Mouse (Mus musculus): ENCODE measurements around the gene Grin2a. TPM values are rescaled to one million over a fixed set of nuclear protein-coding genes. Genes with fewer than 3 reads are reported as not detected.

Grin2a gene
- polyA plus RNA-seq, 1 experiment from 2014 or later = not detected

DNA sequence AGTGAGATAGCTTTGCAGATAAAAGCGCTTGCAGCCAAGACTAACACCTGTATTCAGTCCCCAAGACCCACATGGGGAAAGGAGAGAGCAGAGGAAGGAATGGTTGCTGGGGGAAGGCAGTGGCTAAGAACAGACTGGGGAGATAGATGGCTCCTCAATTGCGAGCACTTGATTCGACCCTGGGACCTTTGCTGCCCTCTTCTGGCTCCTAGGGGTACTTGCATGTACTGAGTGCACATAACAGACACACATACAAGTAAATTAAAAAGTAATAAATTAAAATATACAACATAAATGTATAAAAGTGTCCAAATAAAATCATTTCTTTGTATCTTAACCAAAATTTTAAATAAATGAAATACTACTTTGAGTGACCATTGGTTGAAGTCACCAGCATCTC lies 129.7 kb downstream of the Grin2a start:
- H3K36me3 ChIP-seq (ENCODE audit: control insufficient read depth, insufficient read depth) = no peaks in the 10 kb centered on the region
- no peaks in the 10 kb centered on the region for H3K4me1 ChIP-seq (ENCODE audit: control insufficient read depth, low read depth, low read length)
- H3K4me2 ChIP-seq (ENCODE audit: low read depth, low read length) = no peak overlapping the region
- WGBS (ENCODE audit: insufficient replicate concordance) = 54% methylated on average over 3 of the region's 3 CpGs
- H3K9ac ChIP-seq (ENCODE audit: low read depth, low read length) = no peak overlapping the region
- H3K9me3 ChIP-seq (replicated peaks; ENCODE audit: control insufficient read depth, low read length) = no peaks in the 10 kb centered on the region
- H3K27me3 ChIP-seq (ENCODE audit: control insufficient read depth, insufficient read depth, low read depth, low read length) = no peaks in the 10 kb centered on the region
- ATAC-seq (ENCODE audit: low read depth) = no peak
- H3K4me3 ChIP-seq (ENCODE audit: low read depth, low read length) = no peak overlapping the region
- H3K27ac ChIP-seq (ENCODE audit: low read length) = no peak overlapping the region

DNA sequence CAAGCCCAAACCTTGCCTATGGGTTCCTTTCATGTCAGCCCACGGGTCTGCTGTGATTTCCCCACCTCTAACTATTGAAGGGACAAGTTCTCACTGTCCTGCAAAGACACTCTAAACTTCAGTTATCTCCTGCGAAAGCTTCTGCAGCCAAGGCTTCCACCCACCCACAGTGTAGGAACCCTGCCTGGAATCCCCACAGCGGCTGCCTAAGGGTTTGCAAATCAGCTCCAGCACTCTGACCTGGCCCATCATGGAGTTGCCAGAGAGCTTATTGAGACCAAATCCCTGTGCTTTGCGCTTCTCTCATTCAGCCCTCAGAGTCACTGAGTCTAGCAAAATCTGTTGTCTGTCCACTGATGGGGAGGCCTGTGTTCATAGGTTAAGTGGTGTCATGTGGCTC lies 130.3 kb downstream of the Grin2a start:
- Histone ChIP-seq H3K4me3 (ENCODE audit: low read depth, low read length) (no peak overlapping the region), H3K9ac (ENCODE audit: low read depth, low read length) (no peak overlapping the region), H3K4me2 (ENCODE audit: low read depth, low read length) (no peak overlapping the region), H3K4me1 (ENCODE audit: control insufficient read depth, low read depth, low read length) (no peaks in the 10 kb centered on the region), H3K36me3 (ENCODE audit: control insufficient read depth, insufficient read depth) (no peaks in the 10 kb centered on the region), H3K9me3 (replicated peaks; ENCODE audit: control insufficient read depth, low read length) (no peaks in the 10 kb centered on the region), H3K27ac (ENCODE audit: low read length) (no peak overlapping the region), H3K27me3 (ENCODE audit: control insufficient read depth, insufficient read depth, low read depth, low read length) (no peaks in the 10 kb centered on the region)
- ATAC-seq (ENCODE audit: low read depth) = no peak
- 61% methylated on average over 4 of the region's 4 CpGs for WGBS (ENCODE audit: insufficient replicate concordance)

DNA sequence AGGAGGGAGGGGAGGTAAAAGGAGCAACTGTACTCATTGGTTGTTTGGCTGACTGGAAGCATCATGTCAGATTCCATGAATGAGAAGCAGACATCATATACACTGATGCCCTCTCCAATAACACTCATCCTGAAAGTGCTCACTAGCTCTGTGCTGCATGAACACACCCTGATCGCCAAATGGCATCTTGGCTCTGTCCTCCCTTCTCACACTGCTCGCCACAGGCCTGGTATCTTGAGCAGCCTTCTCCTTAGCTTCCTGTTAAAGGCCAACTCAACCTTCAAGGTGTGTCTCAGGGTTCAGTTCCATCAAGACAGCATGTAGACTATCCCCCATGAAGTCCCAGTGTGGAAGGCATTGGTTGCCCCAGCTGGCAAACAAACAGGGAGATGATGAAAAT lies 137.6 kb downstream of the Grin2a start:
- Histone ChIP-seq H3K36me3 (ENCODE audit: control insufficient read depth, insufficient read depth) (no peaks in the 10 kb centered on the region), H3K4me2 (ENCODE audit: low read depth, low read length) (no peak overlapping the region), H3K9me3 (replicated peaks; ENCODE audit: control insufficient read depth, low read length) (no peaks in the 10 kb centered on the region), H3K4me3 (ENCODE audit: low read depth, low read length) (no peak overlapping the region), H3K27ac (ENCODE audit: low read length) (no peak overlapping the region), H3K27me3 (ENCODE audit: control insufficient read depth, insufficient read depth, low read depth, low read length) (no peaks in the 10 kb centered on the region), H3K9ac (ENCODE audit: low read depth, low read length) (no peak overlapping the region), H3K4me1 (ENCODE audit: control insufficient read depth, low read depth, low read length) (no peaks in the 10 kb centered on the region)
- WGBS (ENCODE audit: insufficient replicate concordance) = 43% methylated on average over 2 of the region's 2 CpGs
- no peak for ATAC-seq (ENCODE audit: low read depth)

DNA sequence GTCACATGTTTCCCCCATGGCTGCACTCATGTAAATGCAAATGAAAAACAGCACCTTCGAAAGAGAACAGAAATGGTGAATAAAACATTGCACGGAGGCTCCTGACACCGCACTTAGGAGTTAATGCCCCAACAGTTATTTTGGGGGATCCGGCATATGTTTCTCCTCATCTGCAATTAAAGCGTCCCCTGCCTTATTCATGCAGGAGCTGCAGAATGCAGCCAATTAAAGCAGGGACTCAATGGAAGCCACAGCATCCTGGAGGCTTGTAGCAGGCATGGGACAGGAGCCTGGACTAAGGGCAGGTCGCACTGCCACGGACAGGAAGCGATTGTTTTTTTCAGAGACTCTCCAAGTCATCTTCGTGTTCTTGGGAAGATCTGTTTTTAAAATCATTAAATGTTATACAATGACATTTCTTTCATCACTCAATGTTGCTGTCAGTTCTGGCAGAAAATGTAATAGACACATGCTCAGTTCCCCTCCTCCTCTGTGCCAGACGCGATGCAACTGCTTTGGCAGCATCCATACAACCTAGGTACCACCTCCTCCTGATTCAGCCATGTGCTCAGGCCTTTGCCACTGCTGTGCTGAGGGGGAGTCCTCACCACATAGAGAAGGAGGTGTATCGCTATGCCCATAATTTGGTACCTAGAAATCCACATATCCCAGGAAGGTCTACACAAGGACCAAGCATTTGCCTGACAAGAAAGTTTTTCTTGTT lies 143.9 kb downstream of the Grin2a start:
- Histone ChIP-seq H3K4me2 (ENCODE audit: low read depth, low read length) (no peak overlapping the region), H3K4me1 (ENCODE audit: control insufficient read depth, low read depth, low read length) (no peaks in the 10 kb centered on the region), H3K4me3 (ENCODE audit: low read depth, low read length) (no peak overlapping the region), H3K9me3 (replicated peaks; ENCODE audit: control insufficient read depth, low read length) (no peaks in the 10 kb centered on the region), H3K9ac (ENCODE audit: low read depth, low read length) (no peak overlapping the region), H3K27ac (ENCODE audit: low read length) (no peak overlapping the region), H3K36me3 (ENCODE audit: control insufficient read depth, insufficient read depth) (no peaks in the 10 kb centered on the region), H3K27me3 (ENCODE audit: control insufficient read depth, insufficient read depth, low read depth, low read length) (no peaks in the 10 kb centered on the region)
- no peak for ATAC-seq (ENCODE audit: low read depth)
- 68% methylated on average over 12 of the region's 12 CpGs for WGBS (ENCODE audit: insufficient replicate concordance)

DNA sequence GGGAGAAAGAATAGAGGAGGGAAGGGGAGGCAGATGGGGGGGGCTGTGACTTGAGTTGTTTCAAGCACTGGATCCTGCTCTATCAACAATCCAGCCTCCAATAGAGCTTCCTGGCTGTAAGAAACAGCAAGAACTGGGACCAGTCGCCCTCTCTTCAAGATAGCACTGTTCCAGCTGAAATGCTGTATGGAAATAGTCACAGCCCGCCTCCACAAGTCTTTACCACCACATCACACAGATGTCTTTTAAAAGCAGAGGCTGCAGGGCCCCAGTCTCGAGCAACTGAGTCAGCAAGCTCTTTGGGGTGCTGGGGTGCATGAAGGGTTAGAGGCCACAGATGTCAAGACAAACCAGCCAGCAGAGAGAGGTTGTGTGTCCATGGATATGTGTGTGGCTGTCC lies 153.9 kb downstream of the Grin2a start:
- WGBS (ENCODE audit: insufficient replicate concordance) = 25% methylated on average over 3 of the region's 3 CpGs
- no peaks in the 10 kb centered on the region for H3K36me3 ChIP-seq (ENCODE audit: control insufficient read depth, insufficient read depth)
- ATAC-seq (ENCODE audit: low read depth) = no peak

DNA sequence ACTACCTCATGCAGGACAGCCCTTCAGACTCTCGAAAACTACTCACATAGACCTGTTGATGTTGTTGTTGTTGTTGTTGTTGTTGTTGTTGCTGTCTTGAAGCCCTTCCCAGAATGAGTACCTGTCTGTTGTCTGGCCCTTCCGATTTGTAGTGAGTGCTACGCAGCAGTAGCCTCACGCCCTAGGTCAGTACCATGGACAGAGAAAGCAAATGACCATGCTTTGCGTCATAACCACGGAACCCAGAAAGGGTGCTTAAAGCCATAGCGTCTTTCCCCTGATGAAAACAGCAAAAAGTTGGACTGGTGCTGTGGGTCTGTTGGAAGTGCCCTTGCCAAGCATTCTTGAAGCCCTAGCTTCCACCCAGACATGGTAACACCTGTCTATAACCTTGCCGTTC lies 158.8 kb downstream of the Grin2a start:
- Histone ChIP-seq H3K36me3 (ENCODE audit: control insufficient read depth, insufficient read depth) (no peaks in the 10 kb centered on the region), H3K9me3 (replicated peaks; ENCODE audit: control insufficient read depth, low read length) (no peaks in the 10 kb centered on the region), H3K9ac (ENCODE audit: low read depth, low read length) (no peak overlapping the region), H3K4me2 (ENCODE audit: low read depth, low read length) (no peak overlapping the region), H3K27ac (ENCODE audit: low read length) (no peak overlapping the region), H3K4me1 (ENCODE audit: control insufficient read depth, low read depth, low read length) (no peaks in the 10 kb centered on the region), H3K27me3 (ENCODE audit: control insufficient read depth, insufficient read depth, low read depth, low read length) (no peaks in the 10 kb centered on the region), H3K4me3 (ENCODE audit: low read depth, low read length) (no peak overlapping the region)
- no peak for ATAC-seq (ENCODE audit: low read depth)
- 32% methylated on average over 8 of the region's 8 CpGs for WGBS (ENCODE audit: insufficient replicate concordance)

More for the DNA sequence above, 153.9 kb downstream of the Grin2a start:
- H3K4me2 ChIP-seq (ENCODE audit: low read depth, low read length) = no peak overlapping the region
- H3K9ac ChIP-seq (ENCODE audit: low read depth, low read length) = no peak overlapping the region
- no peaks in the 10 kb centered on the region for H3K4me1 ChIP-seq (ENCODE audit: control insufficient read depth, low read depth, low read length)
- no peak overlapping the region for H3K4me3 ChIP-seq (ENCODE audit: low read depth, low read length)
- no peaks in the 10 kb centered on the region for H3K27me3 ChIP-seq (ENCODE audit: control insufficient read depth, insufficient read depth, low read depth, low read length)
- H3K27ac ChIP-seq (ENCODE audit: low read length) = no peak overlapping the region
- no peaks in the 10 kb centered on the region for H3K9me3 ChIP-seq (replicated peaks; ENCODE audit: control insufficient read depth, low read length)

DNA sequence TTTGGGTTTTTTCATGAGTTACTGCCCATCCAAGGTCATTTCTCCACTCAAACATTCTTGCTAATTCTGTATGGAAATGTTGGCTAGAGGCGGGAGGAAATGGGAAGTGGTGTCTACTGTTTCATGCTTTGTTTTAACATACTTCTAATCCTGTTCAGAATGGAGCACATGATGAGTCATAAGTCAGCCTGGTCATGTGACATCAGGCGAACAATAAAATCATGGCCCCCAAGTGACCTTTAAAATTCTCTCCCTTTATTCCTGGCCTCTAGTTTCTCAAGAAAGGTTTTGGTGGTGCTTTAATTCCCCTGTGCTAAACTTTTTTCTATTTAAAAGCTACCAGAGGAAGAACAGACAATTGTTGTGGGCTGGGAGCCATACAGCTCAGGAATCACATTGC lies 161.1 kb downstream of the Grin2a start:
- H3K4me1 ChIP-seq (ENCODE audit: control insufficient read depth, low read depth, low read length) = no peaks in the 10 kb centered on the region
- H3K27ac ChIP-seq (ENCODE audit: low read length) = no peak overlapping the region
- no peak overlapping the region for H3K4me2 ChIP-seq (ENCODE audit: low read depth, low read length)
- H3K9me3 ChIP-seq (replicated peaks; ENCODE audit: control insufficient read depth, low read length) = no peaks in the 10 kb centered on the region
- H3K27me3 ChIP-seq (ENCODE audit: control insufficient read depth, insufficient read depth, low read depth, low read length) = no peaks in the 10 kb centered on the region
- H3K4me3 ChIP-seq (ENCODE audit: low read depth, low read length) = no peak overlapping the region
- H3K36me3 ChIP-seq (ENCODE audit: control insufficient read depth, insufficient read depth) = no peaks in the 10 kb centered on the region
- whole genome bisulfite sequencing (ENCODE audit: insufficient replicate concordance) = 47% methylated on average over 2 of the region's 2 CpGs
- ATAC-seq (ENCODE audit: low read depth) = no peak
- H3K9ac ChIP-seq (ENCODE audit: low read depth, low read length) = no peak overlapping the region

DNA sequence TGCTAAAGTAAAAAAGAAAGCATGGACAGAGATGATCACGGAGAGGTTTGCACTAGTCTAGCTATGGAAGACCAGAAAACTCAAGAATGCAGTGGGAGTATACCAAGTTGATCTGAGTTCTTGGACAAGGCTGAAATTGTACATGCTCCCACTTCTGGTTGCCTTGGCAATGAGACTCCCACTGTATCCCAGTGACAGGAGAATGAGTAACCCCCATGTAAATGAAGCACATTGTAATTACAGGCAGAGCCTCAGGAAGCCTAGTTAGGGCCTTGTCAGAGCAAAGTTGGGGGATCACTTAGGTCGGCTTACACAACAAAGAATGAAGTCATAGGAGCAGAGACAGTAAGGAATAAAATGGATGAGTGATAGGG lies 170.3 kb downstream of the Grin2a start:
- ATAC-seq (ENCODE audit: low read depth) = no peak

DNA sequence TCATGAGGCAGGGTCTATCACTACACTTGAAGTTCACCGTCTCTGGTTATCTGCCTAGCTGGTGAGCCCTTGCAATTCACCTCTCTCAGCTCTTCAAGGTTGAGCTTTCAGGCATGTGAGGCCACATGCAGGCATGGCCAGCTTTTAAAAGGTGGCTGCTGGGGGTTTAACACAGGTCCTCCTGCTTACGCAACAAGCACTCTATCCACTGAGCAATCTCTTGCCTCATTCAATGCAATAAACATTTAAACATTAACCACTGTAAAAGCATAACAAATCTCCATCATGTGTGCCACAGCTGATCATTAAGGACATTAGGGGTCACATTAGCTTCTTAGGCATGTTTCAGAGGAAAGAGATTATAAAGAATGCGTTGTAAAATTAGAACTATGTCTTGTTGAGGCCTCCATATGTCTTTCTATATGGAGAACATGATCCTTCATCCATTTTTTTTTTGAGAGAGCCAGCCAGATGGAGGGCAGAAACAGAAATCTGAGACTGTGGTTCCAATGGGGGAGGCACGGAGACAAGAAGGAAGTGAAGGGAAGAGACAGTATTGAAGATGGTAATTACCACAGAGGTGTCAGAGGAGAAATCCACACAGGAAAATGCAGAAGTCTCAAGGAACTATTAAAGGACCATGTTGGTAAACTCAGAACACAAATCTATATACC lies 170.8 kb downstream of the Grin2a start:
- no peaks in the 10 kb centered on the region for H3K4me1 ChIP-seq (ENCODE audit: control insufficient read depth, low read depth, low read length)
- H3K4me2 ChIP-seq (ENCODE audit: low read depth, low read length) = no peak overlapping the region

More for the DNA sequence above, 170.3 kb downstream of the Grin2a start:
- WGBS (ENCODE audit: insufficient replicate concordance) = 37% methylated on average over 2 of the region's 2 CpGs
- Histone ChIP-seq H3K9ac (ENCODE audit: low read depth, low read length) (no peak overlapping the region), H3K4me2 (ENCODE audit: low read depth, low read length) (no peak overlapping the region), H3K9me3 (replicated peaks; ENCODE audit: control insufficient read depth, low read length) (no peaks in the 10 kb centered on the region), H3K27ac (ENCODE audit: low read length) (no peak overlapping the region), H3K4me3 (ENCODE audit: low read depth, low read length) (no peak overlapping the region), H3K4me1 (ENCODE audit: control insufficient read depth, low read depth, low read length) (no peaks in the 10 kb centered on the region), H3K27me3 (ENCODE audit: control insufficient read depth, insufficient read depth, low read depth, low read length) (no peaks in the 10 kb centered on the region), H3K36me3 (ENCODE audit: control insufficient read depth, insufficient read depth) (no peaks in the 10 kb centered on the region)

More for the DNA sequence above, 170.8 kb downstream of the Grin2a start:
- Histone ChIP-seq H3K27me3 (ENCODE audit: control insufficient read depth, insufficient read depth, low read depth, low read length) (no peaks in the 10 kb centered on the region), H3K9me3 (replicated peaks; ENCODE audit: control insufficient read depth, low read length) (no peaks in the 10 kb centered on the region), H3K27ac (ENCODE audit: low read length) (no peak overlapping the region), H3K4me3 (ENCODE audit: low read depth, low read length) (no peak overlapping the region), H3K36me3 (ENCODE audit: control insufficient read depth, insufficient read depth) (no peaks in the 10 kb centered on the region), H3K9ac (ENCODE audit: low read depth, low read length) (no peak overlapping the region)
- ATAC-seq (ENCODE audit: low read depth) = no peak
- WGBS (ENCODE audit: insufficient replicate concordance) = 63% methylated on average over 4 of the region's 4 CpGs

Data from liver, embryonic 16.5 days (tissue).